Mouse (Mus musculus): ENCODE results near the gene Gria3. TPM values are rescaled to one million over a fixed set of nuclear protein-coding genes. Genes with fewer than 3 reads are reported as not detected.

The Gria3 gene
- polyA plus RNA-seq, 1 experiment: 61.7 TPM

GRCm38 (mm10) chrX:41644954-41645353 lies 244.3 kb downstream of the Gria3 start:
- no peak overlapping the region for H3K4me3 ChIP-seq (replicated peaks; ENCODE audit: insufficient read depth, low read depth, low read length)
- H3K4me1 ChIP-seq (ENCODE audit: control insufficient read depth, insufficient read depth, low read length): no peaks in the 10 kb centered on the region
- no peaks in the 10 kb centered on the region for H3K27me3 ChIP-seq (ENCODE audit: control insufficient read depth, insufficient read depth, low read length)
- WGBS: 24% methylated on average over 2 of the region's 2 CpGs
- TF ChIP-seq CTCF (IDR thresholded peaks at IDR 0.05; ENCODE audit: borderline replicate concordance, insufficient read depth, low read depth, low read length) (no peak), POLR2A (IDR thresholded peaks at IDR 0.05; ENCODE audit: borderline replicate concordance, insufficient read depth, low read length) (no peak)
- DNase-seq: no peak
- no peak overlapping the region for H3K27ac ChIP-seq (ENCODE audit: insufficient read depth, low read length)

GRCm38 (mm10) chrX:41657791-41658190 lies 257.1 kb downstream of the Gria3 start:
- Histone ChIP-seq H3K27ac (ENCODE audit: insufficient read depth, low read length) (no peak overlapping the region), H3K27me3 (ENCODE audit: control insufficient read depth, insufficient read depth, low read length) (no peaks in the 10 kb centered on the region), H3K4me3 (replicated peaks; ENCODE audit: insufficient read depth, low read depth, low read length) (no peak overlapping the region), H3K4me1 (ENCODE audit: control insufficient read depth, insufficient read depth, low read length) (no peaks in the 10 kb centered on the region)
- TF ChIP-seq POLR2A (IDR thresholded peaks at IDR 0.05; ENCODE audit: borderline replicate concordance, insufficient read depth, low read length): no peak
- TF ChIP-seq CTCF (IDR thresholded peaks at IDR 0.05; ENCODE audit: borderline replicate concordance, insufficient read depth, low read depth, low read length): no peak
- WGBS: 63% methylated on average over 4 of the region's 4 CpGs
- no peak for DNase-seq

GRCm38 (mm10) chrX:41688869-41689268 lies 288.2 kb downstream of the Gria3 start:
- no peak for DNase-seq
- Histone ChIP-seq H3K4me3 (replicated peaks; ENCODE audit: insufficient read depth, low read depth, low read length) (no peak overlapping the region), H3K27ac (ENCODE audit: insufficient read depth, low read length) (no peak overlapping the region), H3K27me3 (ENCODE audit: control insufficient read depth, insufficient read depth, low read length) (no peaks in the 10 kb centered on the region), H3K4me1 (ENCODE audit: control insufficient read depth, insufficient read depth, low read length) (no peaks in the 10 kb centered on the region)
- TF ChIP-seq CTCF (IDR thresholded peaks at IDR 0.05; ENCODE audit: borderline replicate concordance, insufficient read depth, low read depth, low read length): no peak
- no peak for TF ChIP-seq POLR2A (IDR thresholded peaks at IDR 0.05; ENCODE audit: borderline replicate concordance, insufficient read depth, low read length)
- 73% methylated on average over 2 of the region's 2 CpGs for WGBS

- Histone ChIP-seq H3K4me3 (replicated peaks; ENCODE audit: insufficient read depth, low read depth, low read length) (no peak overlapping the region), H3K4me1 (ENCODE audit: control insufficient read depth, insufficient read depth, low read length) (no peaks in the 10 kb centered on the region), H3K27me3 (ENCODE audit: control insufficient read depth, insufficient read depth, low read length) (no peaks in the 10 kb centered on the region), H3K27ac (ENCODE audit: insufficient read depth, low read length) (no peak overlapping the region)
- no peak for DNase-seq
- WGBS: 29% methylated on average over 1 of the region's 1 CpGs
- TF ChIP-seq CTCF (IDR thresholded peaks at IDR 0.05; ENCODE audit: borderline replicate concordance, insufficient read depth, low read depth, low read length) (no peak), POLR2A (IDR thresholded peaks at IDR 0.05; ENCODE audit: borderline replicate concordance, insufficient read depth, low read length) (no peak)
These were observed 291.4 kb downstream of the Gria3 start for GRCm38 (mm10) chrX:41692076-41692475.

Data from cerebellum, adult 2 months (tissue).